In the genomic region with DNA sequence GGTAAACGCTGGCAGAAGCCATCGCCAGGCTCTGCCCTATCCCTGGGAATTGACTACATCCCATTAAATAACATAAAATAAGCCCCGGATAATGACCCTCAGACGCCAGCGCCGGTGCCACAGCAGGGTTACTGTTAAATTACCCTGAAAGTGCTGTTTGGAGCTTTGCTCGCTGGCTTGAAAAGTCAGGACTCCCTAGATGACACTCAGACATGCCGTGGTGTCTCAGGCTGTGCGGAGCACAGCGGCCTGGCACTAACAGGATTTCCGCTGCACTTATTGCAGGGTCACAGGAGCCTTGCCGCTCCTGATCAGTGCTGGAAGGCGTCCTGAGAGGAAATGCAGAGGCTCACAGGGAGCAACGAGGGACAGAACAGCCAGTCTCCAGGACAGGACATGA, we compare ENCODE assay signal across 12 mouse cellular contexts.
DNase-seq lines count a peak whose midpoint lies in the region; ATAC-seq and TF ChIP-seq lines count a peak whose summit lies in the region.
"Had no signal": no experiment of that assay in that cellular context is flagged by ENCODE, and none has a peak within 500 bp of the region (broad histone marks: within the 10 kb centered on the region; RNA-seq: fewer than 3 reads in every experiment).

No protein-coding gene starts in this region.

- intact Hi-C loops in gastrocnemius, adult 2 months (cut with DNase I) = no loop called here

- no peaks in the 10 kb centered on the region for H3K36me3 ChIP-seq in forebrain, embryonic 14.5 days (ENCODE audit: control insufficient read depth, insufficient read depth, low read length)
- H3K36me3 ChIP-seq: heart, embryonic 15.5 days; limb, embryonic 15.5 days; midbrain, embryonic 10.5 days had no signal

- no peak overlapping the region for H3K9ac ChIP-seq in forebrain, embryonic 14.5 days (ENCODE audit: low read length)
- H3K9ac ChIP-seq: heart, embryonic 15.5 days; limb, embryonic 15.5 days; lung, embryonic 14.5 days had no signal

- no peak for TF ChIP-seq CTCF in gastrocnemius, adult 2 months (IDR thresholded peaks at IDR 0.05)

- H3K4me3 ChIP-seq in forebrain, embryonic 14.5 days (ENCODE audit: low read depth, low read length) = no peak overlapping the region
- H3K4me3 ChIP-seq in gastrocnemius, adult 2 months = no peak overlapping the region
- H3K4me3 ChIP-seq: erythroblast, embryonic 14.5 days; heart, embryonic 15.5 days; limb, embryonic 15.5 days; midbrain, embryonic 10.5 days had no signal

- no peaks in the 10 kb centered on the region for H3K9me3 ChIP-seq in forebrain, embryonic 14.5 days (replicated peaks; ENCODE audit: control insufficient read depth, low read length)
- H3K9me3 ChIP-seq: limb, embryonic 15.5 days; midbrain, embryonic 10.5 days had no signal

- no peak overlapping the region for H3K4me2 ChIP-seq in forebrain, embryonic 14.5 days (ENCODE audit: low read length)
- H3K4me2 ChIP-seq: heart, embryonic 15.5 days; limb, embryonic 15.5 days; lung, embryonic 14.5 days had no signal

- no peak overlapping the region for H3K27ac ChIP-seq in forebrain, embryonic 14.5 days (ENCODE audit: low read depth, low read length)
- no peak overlapping the region for H3K27ac ChIP-seq in gastrocnemius, adult 2 months
- H3K27ac ChIP-seq: heart, embryonic 15.5 days; limb, embryonic 15.5 days; midbrain, embryonic 10.5 days had no signal

- 6% methylated on average over 14 of the region's 14 CpGs for WGBS in forebrain, embryonic 14.5 days

- peaks cover 10% of the 10 kb centered on the region; the same call in 1 of the 2 replicates for H3K4me1 ChIP-seq in forebrain, embryonic 14.5 days (ENCODE audit: control insufficient read depth, insufficient read depth, low read length)
- H3K4me1 ChIP-seq: heart, embryonic 15.5 days had no signal

- H3K27me3 ChIP-seq in forebrain, embryonic 14.5 days (replicated peaks; ENCODE audit: control insufficient read depth, insufficient read depth, low read length) = no peaks in the 10 kb centered on the region
- H3K27me3 ChIP-seq: heart, embryonic 15.5 days had no signal

- ATAC-seq in forebrain, embryonic 14.5 days = no peak

- DNase-seq in kidney, adult 9 months = peak; percentile 10
- DNase-seq in kidney, adult 18-20 months = no peak
- peak; percentile 7 to 16 for DNase-seq in adrenal gland, postnatal 36 days
- DNase-seq in forebrain, embryonic 14.5 days (ENCODE audit: low spot score) = peak; percentile 48
- DNase-seq in mesoderm, embryonic 11.5 days (ENCODE audit: low read depth, low spot score) = peak; percentile 12
- no peak for DNase-seq in gastrocnemius, adult 2 months
- no peak for DNase-seq in ovary, adult 18-20 months (ENCODE audit: low spot score)

Comparison
In these comparisons a context has a peak if more than half of its experiments do, and no peak if none do; other contexts are left out.
1. DNase-seq: peak in kidney, adult 9 months (single experiment), adrenal gland, postnatal 36 days (2 of 2), forebrain, embryonic 14.5 days (single experiment) and mesoderm, embryonic 11.5 days (single experiment); none in kidney, adult 18-20 months (single experiment), gastrocnemius, adult 2 months (single experiment) and ovary, adult 18-20 months (single experiment).